Mouse (Mus musculus): ENCODE results near the gene Rreb1. TPM values are rescaled to one million over a fixed set of nuclear protein-coding genes. Genes with fewer than 3 reads are reported as not detected.
A peak's percentile ranks its signal among the peaks of the same experiment; 100 is the strongest.

Rreb1 gene
- 4.8 and 5.1 TPM in 2 replicates for polyA plus RNA-seq (2015; fragmentation: Nextera tagmentation; extraction: Ambion mirVana)

DNA sequence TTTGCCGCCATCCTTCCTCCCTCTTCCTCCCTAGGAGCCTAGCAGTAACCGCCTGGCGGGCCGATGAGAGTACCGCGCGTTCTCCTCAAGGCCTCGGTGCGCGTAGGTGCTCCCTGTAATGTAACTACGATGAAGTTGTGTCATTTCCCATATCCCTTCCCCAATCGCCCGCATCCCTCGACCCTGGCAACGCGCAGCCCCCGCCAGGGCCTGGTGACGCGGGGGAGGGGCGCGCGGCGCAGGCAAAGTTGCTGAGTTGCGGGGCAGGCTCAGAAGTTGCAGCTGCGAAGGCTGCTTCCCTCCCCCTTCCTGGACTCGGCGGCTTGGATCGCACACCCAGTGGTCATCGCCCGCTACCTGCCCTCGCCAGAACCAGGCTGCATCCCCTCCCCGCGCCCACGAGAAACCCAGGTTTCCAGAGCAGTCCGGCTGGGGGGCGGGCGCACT, at the start of gene Rreb1:
Gene Rreb1, plus strand, starts transcription at position 254 of the 447 bp plus-strand sequence.
- WGBS (ENCODE audit: insufficient replicate concordance): under 1% methylated on average over 36 of the region's 37 CpGs
- Histone ChIP-seq H3K9me3 (replicated peaks) (no peaks in the 10 kb centered on the region), H3K9ac (peak within 1 kb of the TSS; percentile 67), H3K4me2 (peak within 1 kb of the TSS; percentile 96), H3K36me3 (no peaks in the 10 kb centered on the region), H3K4me1 (replicated peaks) (peaks cover 27% of the 10 kb centered on the region), H3K4me3 (replicated peaks) (peak within 1 kb of the TSS; percentile 64), H3K27ac (peak within 1 kb of the TSS; percentile 45; the same call in 1 of the 2 replicates), H3K27me3 (peaks cover 25% of the 10 kb centered on the region)
- ATAC-seq (ENCODE audit: low read depth) (0 out of 2 replicates have a peak, but pooled peaks have one; percentile 24), DNase-seq (no peak)

DNA sequence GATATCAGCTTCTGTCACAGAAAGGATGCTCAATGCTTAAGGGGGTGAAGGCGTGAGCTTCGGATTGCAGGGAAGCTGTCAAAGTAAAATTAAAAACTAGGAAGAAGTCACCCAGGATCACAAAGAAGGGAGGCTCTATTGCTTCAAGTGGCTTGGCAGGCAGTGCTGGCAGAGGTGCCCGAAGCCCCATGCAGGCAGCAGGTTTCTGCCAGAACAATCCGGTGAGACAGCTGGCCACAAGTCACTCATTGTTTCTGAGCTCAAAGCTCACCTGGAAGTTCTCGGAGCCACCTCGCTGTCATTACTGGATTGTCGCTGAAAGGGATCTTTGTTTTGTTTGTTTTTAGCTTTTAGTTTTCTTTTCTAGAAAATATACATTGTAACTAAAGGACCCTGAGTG, 49.6 kb upstream of the Rreb1 start:
- Histone ChIP-seq H3K9me3 (replicated peaks) (no peaks in the 10 kb centered on the region), H3K36me3 (no peaks in the 10 kb centered on the region), H3K27me3 (no peaks in the 10 kb centered on the region), H3K4me2 (no peak overlapping the region), H3K4me3 (replicated peaks) (no peak overlapping the region), H3K4me1 (replicated peaks) (peaks cover 16% of the 10 kb centered on the region), H3K9ac (no peak overlapping the region), H3K27ac (no peak overlapping the region)
- 76% methylated on average over 7 of the region's 7 CpGs for WGBS (ENCODE audit: insufficient replicate concordance)
- no peak for ATAC-seq (ENCODE audit: low read depth)
- no peak for DNase-seq

DNA sequence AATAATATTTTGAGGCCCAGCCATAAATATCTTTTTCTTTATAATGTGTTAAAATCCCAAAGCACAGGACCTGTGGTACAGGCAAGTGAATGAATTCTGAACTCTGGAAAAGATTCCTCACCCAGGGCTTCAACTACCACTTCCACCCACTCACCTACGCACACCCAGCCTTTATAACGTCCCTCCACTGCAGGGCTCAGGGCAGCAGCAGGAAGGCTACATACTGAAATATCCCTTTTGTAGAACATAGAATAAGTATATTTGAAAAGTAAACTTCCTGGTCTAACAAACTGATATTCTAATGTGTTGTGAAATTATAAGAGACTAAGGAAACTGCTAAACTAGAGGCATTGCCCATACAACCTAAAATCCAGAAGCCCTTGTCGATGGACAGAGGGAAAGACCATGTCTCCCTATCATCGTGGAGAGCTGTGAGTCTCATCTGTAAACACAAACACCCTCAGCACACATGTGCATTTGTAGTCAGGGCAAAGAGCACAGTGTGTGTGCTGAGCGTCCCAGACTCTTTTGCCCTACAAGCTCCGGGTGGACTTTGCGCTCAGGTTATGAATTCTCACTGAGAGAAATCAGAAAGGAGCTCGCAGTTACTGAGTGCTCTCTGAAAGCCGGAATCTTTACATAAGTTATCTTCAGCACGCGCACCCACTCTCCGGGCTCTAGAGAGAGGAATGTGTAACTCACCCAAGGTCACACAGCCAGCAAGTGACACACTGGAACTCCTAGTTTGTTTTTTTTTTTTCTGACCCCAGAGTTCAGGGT, 46.1 kb upstream of the Rreb1 start:
- WGBS (ENCODE audit: insufficient replicate concordance): 69% methylated on average over 12 of the region's 12 CpGs
- DNase-seq: no peak

DNA sequence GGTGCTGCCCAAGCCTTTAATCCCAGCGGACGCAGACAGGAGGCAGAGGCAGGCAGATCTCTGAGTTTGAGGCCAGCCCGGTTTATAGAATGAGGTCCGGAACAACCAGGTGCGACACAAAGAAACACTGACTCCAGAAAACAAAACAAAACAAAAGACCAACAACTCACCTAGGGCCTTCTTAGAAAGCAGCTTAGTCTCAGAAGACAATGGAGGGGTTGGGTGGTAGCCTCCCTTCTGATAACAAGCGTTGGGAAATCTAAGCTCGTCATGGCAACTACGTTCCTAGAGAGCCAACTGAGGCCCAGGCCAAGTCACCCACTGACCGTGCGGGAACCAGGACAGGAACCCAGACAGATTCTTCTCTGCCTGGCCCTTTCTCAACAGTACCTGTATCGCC, 43.7 kb upstream of the Rreb1 start:
- Histone ChIP-seq H3K27me3 (no peaks in the 10 kb centered on the region), H3K27ac (no peak overlapping the region), H3K4me1 (replicated peaks) (peaks cover 21% of the 10 kb centered on the region), H3K36me3 (no peaks in the 10 kb centered on the region), H3K4me2 (no peak overlapping the region), H3K4me3 (replicated peaks) (no peak overlapping the region), H3K9me3 (replicated peaks) (no peaks in the 10 kb centered on the region), H3K9ac (no peak overlapping the region)
- WGBS (ENCODE audit: insufficient replicate concordance): 74% methylated on average over 11 of the region's 11 CpGs
- no peak for DNase-seq
- no peak for ATAC-seq (ENCODE audit: low read depth)

More for the DNA sequence above, 46.1 kb upstream of the Rreb1 start:
- Histone ChIP-seq H3K4me2 (no peak overlapping the region), H3K4me1 (replicated peaks) (peaks cover 16% of the 10 kb centered on the region), H3K9me3 (replicated peaks) (no peaks in the 10 kb centered on the region), H3K9ac (no peak overlapping the region), H3K4me3 (replicated peaks) (no peak overlapping the region), H3K27me3 (no peaks in the 10 kb centered on the region), H3K36me3 (no peaks in the 10 kb centered on the region), H3K27ac (peak overlapping the region; percentile 67)
- 0 out of 2 replicates have a peak, but pooled peaks have one; percentile 39 for ATAC-seq (ENCODE audit: low read depth)

DNA sequence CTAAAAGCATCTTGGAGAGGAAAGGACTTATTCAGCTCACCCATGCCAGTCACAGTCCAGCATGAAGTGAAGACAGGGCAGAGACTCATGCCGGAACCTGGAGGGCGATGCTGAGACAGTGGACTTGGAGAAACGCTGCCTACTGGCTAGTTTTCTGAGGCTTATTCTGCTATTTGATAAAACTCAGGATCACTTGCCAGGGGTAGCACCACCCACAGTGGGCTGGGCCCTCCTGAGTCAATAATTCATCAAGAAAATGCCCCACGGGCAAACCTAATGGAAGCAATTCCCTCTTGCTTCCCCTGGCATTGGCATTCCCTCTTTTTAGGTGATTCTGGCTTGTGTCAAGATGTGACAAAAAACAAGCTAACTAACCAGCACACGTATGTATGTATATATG, 38.1 kb upstream of the Rreb1 start:
- no peaks in the 10 kb centered on the region for H3K27me3 ChIP-seq
- no peak overlapping the region for H3K4me2 ChIP-seq
- H3K9ac ChIP-seq: no peak overlapping the region
- DNase-seq: no peak
- H3K36me3 ChIP-seq: no peaks in the 10 kb centered on the region
- H3K4me1 ChIP-seq (replicated peaks): peaks cover 34% of the 10 kb centered on the region
- H3K4me3 ChIP-seq (replicated peaks): no peak overlapping the region
- 71% methylated on average over 5 of the region's 5 CpGs for WGBS (ENCODE audit: insufficient replicate concordance)
- no peaks in the 10 kb centered on the region for H3K9me3 ChIP-seq (replicated peaks)
- ATAC-seq (ENCODE audit: low read depth): no peak
- no peak overlapping the region for H3K27ac ChIP-seq

DNA sequence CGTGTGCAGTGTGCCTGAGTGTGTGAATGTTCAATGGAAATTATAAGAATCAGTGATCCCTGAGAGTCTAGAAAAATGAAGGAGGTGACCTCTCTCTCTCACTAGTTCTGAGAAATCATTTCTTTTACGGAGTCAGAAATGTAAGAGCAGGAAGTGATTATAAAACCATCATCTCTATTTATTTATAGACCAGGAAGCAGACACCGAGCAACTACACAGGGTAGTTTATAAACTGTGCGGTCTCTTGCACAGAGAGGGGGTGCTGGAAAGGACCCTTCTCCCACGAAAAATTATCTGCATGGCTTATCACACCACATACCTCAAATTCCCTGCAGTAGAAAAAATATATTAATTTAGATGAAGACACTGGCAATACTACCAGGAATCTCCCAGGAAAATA, 37.4 kb upstream of the Rreb1 start:
- ATAC-seq (ENCODE audit: low read depth) (no peak), DNase-seq (no peak)
- Histone ChIP-seq H3K4me3 (replicated peaks) (no peak overlapping the region), H3K9me3 (replicated peaks) (no peaks in the 10 kb centered on the region), H3K4me2 (no peak overlapping the region), H3K4me1 (replicated peaks) (peaks cover 34% of the 10 kb centered on the region), H3K27ac (no peak overlapping the region), H3K27me3 (no peaks in the 10 kb centered on the region), H3K36me3 (no peaks in the 10 kb centered on the region), H3K9ac (no peak overlapping the region)
- 38% methylated on average over 5 of the region's 5 CpGs for WGBS (ENCODE audit: insufficient replicate concordance)

DNA sequence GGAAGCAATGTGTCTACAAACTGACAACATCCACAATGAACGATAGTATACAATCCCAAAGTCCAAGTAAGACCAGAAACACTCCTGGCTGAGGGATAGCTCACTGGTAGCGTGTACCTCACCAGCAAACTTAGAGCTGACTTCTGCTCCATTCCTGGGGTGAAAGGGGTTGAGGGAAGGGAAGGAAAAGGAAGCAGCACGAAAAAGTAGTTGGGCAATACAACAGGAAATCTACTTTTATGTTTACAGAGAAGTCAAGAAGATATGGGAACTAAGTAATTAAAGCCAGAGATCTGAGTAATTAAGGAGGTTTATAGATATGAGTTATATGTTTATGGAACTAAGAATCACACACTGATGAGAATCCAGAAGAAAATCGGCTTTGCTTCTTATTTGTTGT, 36.0 kb upstream of the Rreb1 start:
- no peak overlapping the region for H3K4me3 ChIP-seq (replicated peaks)
- no peaks in the 10 kb centered on the region for H3K36me3 ChIP-seq
- no peaks in the 10 kb centered on the region for H3K27me3 ChIP-seq
- 51% methylated on average over 4 of the region's 4 CpGs for WGBS (ENCODE audit: insufficient replicate concordance)
- no peak overlapping the region for H3K9ac ChIP-seq
- H3K4me2 ChIP-seq: no peak overlapping the region
- ATAC-seq (ENCODE audit: low read depth): no peak
- H3K27ac ChIP-seq: no peak overlapping the region
- peaks cover 34% of the 10 kb centered on the region for H3K4me1 ChIP-seq (replicated peaks)
- no peak for DNase-seq
- no peaks in the 10 kb centered on the region for H3K9me3 ChIP-seq (replicated peaks)

DNA sequence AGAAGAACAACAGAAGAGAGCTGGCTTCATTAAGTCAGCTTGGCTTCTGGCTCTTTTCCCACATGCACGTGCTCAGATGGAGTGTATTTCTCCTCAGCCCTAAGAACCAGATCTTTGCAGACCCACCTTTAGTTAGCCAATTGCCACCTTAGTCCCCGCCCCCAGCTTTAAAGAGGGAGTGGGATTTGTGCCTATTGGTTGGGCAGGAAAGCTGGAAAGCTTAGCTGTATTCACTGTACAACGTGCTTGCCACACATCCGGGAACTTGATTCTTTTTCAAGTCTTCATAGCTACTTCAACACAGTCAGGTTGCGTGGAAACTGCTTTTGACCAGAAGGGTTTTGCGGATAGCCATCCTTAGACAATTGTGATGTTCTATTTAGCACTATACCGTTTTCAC, 30.7 kb upstream of the Rreb1 start:
- 67% methylated on average over 7 of the region's 7 CpGs for WGBS (ENCODE audit: insufficient replicate concordance)
- Histone ChIP-seq H3K36me3 (no peaks in the 10 kb centered on the region), H3K4me2 (no peak overlapping the region), H3K9me3 (replicated peaks) (no peaks in the 10 kb centered on the region), H3K4me3 (replicated peaks) (no peak overlapping the region), H3K9ac (no peak overlapping the region), H3K4me1 (replicated peaks) (peaks cover 33% of the 10 kb centered on the region), H3K27ac (no peak overlapping the region), H3K27me3 (no peaks in the 10 kb centered on the region)
- DNase-seq: no peak
- no peak for ATAC-seq (ENCODE audit: low read depth)

DNA sequence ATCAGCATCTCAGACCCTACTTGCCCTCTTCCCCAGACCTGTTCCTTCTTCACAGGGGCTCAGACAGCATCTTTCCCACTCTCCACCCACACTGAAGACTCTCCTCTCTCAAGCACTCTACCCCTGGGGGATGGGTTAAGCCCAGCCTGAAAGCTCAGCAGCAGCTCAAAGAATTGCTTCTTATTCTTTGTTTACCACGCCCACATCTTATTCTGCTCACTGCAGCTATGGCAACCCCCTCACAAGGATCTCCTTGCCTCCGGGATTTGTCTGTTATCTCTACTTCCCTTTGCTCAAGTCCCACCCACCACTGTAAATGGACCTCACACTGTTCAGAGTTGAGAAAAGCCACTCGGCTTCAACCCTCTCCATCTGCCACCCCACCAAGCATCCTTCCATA, 28.7 kb upstream of the Rreb1 start:
- DNase-seq (no peak), ATAC-seq (ENCODE audit: low read depth) (no peak)
- Histone ChIP-seq H3K4me1 (replicated peaks) (peaks cover 31% of the 10 kb centered on the region), H3K9ac (no peak overlapping the region), H3K36me3 (no peaks in the 10 kb centered on the region), H3K27ac (no peak overlapping the region), H3K27me3 (no peaks in the 10 kb centered on the region), H3K4me3 (replicated peaks) (no peak overlapping the region), H3K4me2 (no peak overlapping the region), H3K9me3 (replicated peaks) (no peaks in the 10 kb centered on the region)
- 13% methylated on average over 3 of the region's 3 CpGs for WGBS (ENCODE audit: insufficient replicate concordance)

DNA sequence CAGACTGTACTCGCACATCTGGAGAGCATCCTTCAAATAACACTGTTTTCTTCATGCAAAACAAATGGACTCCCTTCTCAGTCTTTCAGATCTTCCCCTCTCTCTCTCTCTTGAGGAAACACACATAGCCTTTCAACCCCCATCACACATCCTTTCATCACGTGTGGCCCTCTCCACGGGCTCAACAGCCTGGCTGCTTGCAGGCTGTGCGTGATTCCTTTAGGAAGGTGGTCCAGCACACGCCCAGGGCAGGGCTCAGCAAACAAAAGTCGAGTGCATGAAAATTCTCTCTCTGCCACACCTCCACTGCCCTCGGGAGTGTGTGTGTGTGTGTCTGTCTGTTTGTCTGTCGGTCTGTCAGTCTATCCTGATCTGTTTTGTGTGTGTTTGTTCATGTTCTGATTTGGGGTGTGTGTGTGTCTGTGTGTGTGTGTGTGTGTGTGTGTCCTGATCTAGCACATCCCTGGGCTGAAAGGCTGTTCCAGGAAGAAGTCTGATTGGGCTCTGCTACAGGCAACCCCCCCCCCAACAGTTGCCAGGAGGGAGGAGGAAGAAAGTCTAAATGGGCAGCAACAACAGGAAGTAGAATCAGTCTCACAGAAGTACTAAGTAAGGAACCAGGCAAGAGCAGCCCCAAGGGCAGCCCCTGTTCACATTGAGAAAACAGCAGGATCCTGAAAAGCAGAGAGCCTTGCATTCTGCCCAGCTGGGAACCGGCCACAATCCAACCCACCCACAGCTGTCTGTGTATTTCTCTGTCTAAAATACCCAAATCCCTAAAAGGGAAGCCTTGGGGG, 26.8 kb upstream of the Rreb1 start:
- Histone ChIP-seq H3K36me3 (no peaks in the 10 kb centered on the region), H3K9me3 (replicated peaks) (no peaks in the 10 kb centered on the region), H3K27ac (no peak overlapping the region), H3K9ac (no peak overlapping the region), H3K27me3 (no peaks in the 10 kb centered on the region), H3K4me3 (replicated peaks) (no peak overlapping the region), H3K4me2 (no peak overlapping the region), H3K4me1 (replicated peaks) (peaks cover 31% of the 10 kb centered on the region)
- ATAC-seq (ENCODE audit: low read depth): peak; percentile 7; the same call in 1 of the 2 replicates
- WGBS (ENCODE audit: insufficient replicate concordance): 31% methylated on average over 9 of the region's 9 CpGs
- DNase-seq: no peak

DNA sequence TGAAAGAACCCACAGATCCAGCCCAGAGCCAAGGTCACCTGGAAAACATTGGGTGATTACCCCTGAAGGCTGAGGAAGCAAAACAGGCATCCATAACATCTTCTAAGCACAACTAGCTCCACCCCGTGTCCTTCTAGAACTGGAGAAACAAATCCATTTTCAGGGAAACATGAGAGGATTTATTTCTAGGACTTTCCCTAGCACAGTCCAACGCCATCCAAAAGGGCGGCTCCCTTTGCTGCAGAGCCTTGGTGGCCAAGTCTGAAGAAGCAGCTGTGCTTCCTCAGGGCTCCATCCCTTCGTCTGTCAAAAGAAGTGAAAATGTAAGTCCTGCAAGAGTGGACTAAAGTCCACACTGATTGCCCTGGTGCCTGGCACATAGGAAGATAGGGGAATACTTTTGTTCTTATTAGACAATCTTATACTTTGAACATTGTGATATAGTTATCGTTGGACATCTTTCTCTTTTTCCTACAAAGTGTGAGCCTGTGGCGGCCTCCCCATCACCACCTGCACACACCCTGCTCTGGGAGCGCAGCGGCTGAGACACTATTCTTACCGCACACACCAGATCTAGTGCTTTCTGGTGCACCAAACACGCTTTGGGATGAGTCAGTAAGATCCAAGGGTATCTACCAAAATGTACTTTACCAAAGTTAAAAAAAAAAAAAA, 18.7 kb upstream of the Rreb1 start:
- no peaks in the 10 kb centered on the region for H3K36me3 ChIP-seq
- peak overlapping the region; percentile 72 for H3K27ac ChIP-seq
- no peak overlapping the region for H3K4me3 ChIP-seq (replicated peaks)
- H3K27me3 ChIP-seq: no peaks in the 10 kb centered on the region
- WGBS (ENCODE audit: insufficient replicate concordance): 28% methylated on average over 10 of the region's 10 CpGs
- H3K4me2 ChIP-seq: peak overlapping the region; percentile 39
- H3K9ac ChIP-seq: 0 out of 2 replicates have a peak overlapping the region, but pooled peaks have one; percentile 9
- DNase-seq (no peak), ATAC-seq (ENCODE audit: low read depth) (peak; percentile 78)
- no peaks in the 10 kb centered on the region for H3K9me3 ChIP-seq (replicated peaks)
- H3K4me1 ChIP-seq (replicated peaks): peaks cover 47% of the 10 kb centered on the region
